Mouse (Mus musculus) G1E (cell line): ENCODE measurements around the gene Cbln3. TPM values are rescaled to one million over a fixed set of nuclear protein-coding genes. Genes with fewer than 3 reads are reported as not detected.
A peak's percentile ranks its signal among the peaks of the same experiment; 100 is the strongest.

Experiments
- ATAC-seq: 2 replicates; pipeline ENCODE4 v1.8.0; 2016; ENCODE audit warnings: mild to moderate bottlenecking; ENCODE audit not compliant: insufficient number of reproducible peaks, poor library complexity, low FRiP score, severe bottlenecking; ENCODE audit errors: extremely low read depth
- DNase-seq: peaks from one replicate; pipeline ENCODE4 v3.0.0; 2012; ENCODE audit warnings: low spot score
- H3K27me3 ChIP-seq: 2 replicates; pipeline ENCODE4 v1.6.1; 2012; ENCODE audit warnings: mild to moderate bottlenecking, low read length, inconsistent platforms; ENCODE audit not compliant: insufficient read depth
- H3K36me3 ChIP-seq: replicated peaks from 2 replicates; pipeline ENCODE3; 2012; ENCODE audit warnings: mild to moderate bottlenecking, inconsistent platforms
- H3K4me1 ChIP-seq: 2 replicates; pipeline ENCODE4 v1.6.1; 2012; ENCODE audit warnings: low read depth, low read length, inconsistent platforms, mixed read lengths; ENCODE audit not compliant: insufficient read depth
- H3K4me3 ChIP-seq: 2 replicates; pipeline ENCODE4 v1.5.1; 2012; ENCODE audit warnings: low read depth, mild to moderate bottlenecking, inconsistent platforms, low read length, moderate library complexity, mixed read lengths
- H3K9me3 ChIP-seq: replicated peaks from 2 replicates; pipeline ENCODE4 v1.6.1; 2012; ENCODE audit warnings: inconsistent platforms
- CTCF ChIP-seq: IDR thresholded peaks from 2 replicates; pipeline ENCODE4 v1.5.1; 2012; ENCODE audit warnings: low read depth, low read length, inconsistent platforms, mixed read lengths
- GATA1 ChIP-seq: IDR thresholded peaks from 2 replicates; pipeline ENCODE4 v1.6.1; 2012; ENCODE audit warnings: borderline replicate concordance, low read length, inconsistent platforms, mixed read lengths
- GATA2 ChIP-seq: IDR thresholded peaks from 2 replicates; pipeline ENCODE4 v1.6.1; 2012; ENCODE audit warnings: low read depth, low read length, inconsistent platforms, borderline replicate concordance
- POLR2AphosphoS5 ChIP-seq: IDR thresholded peaks from 2 replicates; pipeline ENCODE4 v1.6.1; 2012; ENCODE audit warnings: low read depth, low read length, inconsistent platforms; ENCODE audit not compliant: insufficient replicate concordance
- TAL1 ChIP-seq: conservative IDR thresholded peaks from 2 replicates; pipeline ENCODE4 v1.6.1; 2012; ENCODE audit warnings: low read depth, low read length, inconsistent platforms, mixed read lengths
- polyA plus RNA-seq: library from polyadenylated mRNA; stranded (reverse); fragments of >175 nt; gene quantifications from 2 replicates; pipeline ENCODE4 v1.2.3, GENCODE M21; 2012
- total RNA-seq, 2 experiments: library from RNA; stranded (forward) in 1 of 2; stranded (reverse) in 1 of 2; fragments of 200-1000 nt in 1 of 2; fragments of >200 nt in 1 of 2; fragmentation: Nextera tagmentation in 1 of 2; gene quantifications; 2 replicates each; pipeline ENCODE4 v1.2.3; 2014 to 2017

The Cbln3 gene
- total RNA-seq (2014; fragmentation: Nextera tagmentation), result 0.53 TPM in 1 of 2 replicates, not detected in the other
- 0.58 and 0.66 TPM in 2 replicates for total RNA-seq (2017)
- polyA plus RNA-seq, result 0.20 and 0.35 TPM in 2 replicates

DNA sequence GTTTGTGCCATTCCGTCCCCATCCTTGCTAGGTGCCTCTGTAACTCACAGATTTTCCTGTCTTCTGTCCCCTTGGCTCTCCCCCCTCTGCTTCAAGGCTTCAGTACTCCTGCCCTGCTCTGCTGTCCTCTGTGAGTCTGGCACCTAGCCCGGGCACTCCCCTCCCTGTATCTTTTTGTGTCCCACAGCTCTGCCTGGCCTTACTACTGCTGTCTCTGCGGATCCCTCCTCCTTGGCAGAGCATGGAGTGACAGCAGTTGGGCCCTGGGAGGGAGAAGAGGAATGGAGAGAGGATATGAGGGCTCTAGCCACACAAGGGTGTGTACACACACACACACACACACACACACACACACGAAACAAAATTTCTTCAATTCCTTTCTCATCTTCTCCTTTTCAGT is at the start of gene Cbln3:
Gene Cbln3 (minus strand): TSS at position 227 of the 400 bp plus-strand sequence.
- ATAC-seq (no peak), DNase-seq (peak; percentile 49)
- Histone ChIP-seq H3K4me1 (peaks cover 73% of the 10 kb centered on the region), H3K4me3 (peak within 1 kb of the TSS; percentile 75), H3K9me3 (no peaks in the 10 kb centered on the region), H3K36me3 (peaks cover 36% of the 10 kb centered on the region), H3K27me3 (peaks cover 2% of the 10 kb centered on the region; the same call in 1 of the 2 replicates)
- TF ChIP-seq GATA2 (no peak), GATA1 (no peak)

DNA sequence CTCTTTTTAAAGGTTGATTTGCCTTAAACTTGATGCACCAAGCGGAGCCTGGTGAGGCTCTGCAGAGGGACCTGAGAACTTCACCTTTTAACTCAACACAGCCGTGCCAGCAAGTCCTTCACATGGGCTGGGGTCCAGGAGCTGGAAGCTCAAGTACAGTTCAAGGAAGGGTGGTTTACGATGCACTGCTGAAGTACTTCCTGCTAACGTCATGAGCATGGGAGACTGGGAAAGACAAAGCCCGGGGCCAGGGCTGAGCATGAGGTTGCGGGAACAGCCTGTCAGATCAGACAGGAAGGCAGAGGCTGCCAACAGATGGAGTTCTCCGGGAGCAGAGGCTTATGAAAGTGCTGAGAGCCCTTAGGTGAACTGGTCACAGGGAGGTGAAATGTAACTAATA is 49.4 kb upstream of the Cbln3 start:
- Histone ChIP-seq H3K4me1 (peaks cover 78% of the 10 kb centered on the region), H3K4me3 (no peak overlapping the region; the same call in 1 of the 2 replicates), H3K9me3 (no peaks in the 10 kb centered on the region), H3K36me3 (no peaks in the 10 kb centered on the region), H3K27me3 (no peaks in the 10 kb centered on the region)
- ATAC-seq, result no peak
- no peak for DNase-seq
- no peak for TF ChIP-seq GATA2
- TF ChIP-seq GATA1, result no peak
- TF ChIP-seq CTCF, result no peak
- no peak for TF ChIP-seq POLR2AphosphoS5
- TF ChIP-seq TAL1, result no peak

DNA sequence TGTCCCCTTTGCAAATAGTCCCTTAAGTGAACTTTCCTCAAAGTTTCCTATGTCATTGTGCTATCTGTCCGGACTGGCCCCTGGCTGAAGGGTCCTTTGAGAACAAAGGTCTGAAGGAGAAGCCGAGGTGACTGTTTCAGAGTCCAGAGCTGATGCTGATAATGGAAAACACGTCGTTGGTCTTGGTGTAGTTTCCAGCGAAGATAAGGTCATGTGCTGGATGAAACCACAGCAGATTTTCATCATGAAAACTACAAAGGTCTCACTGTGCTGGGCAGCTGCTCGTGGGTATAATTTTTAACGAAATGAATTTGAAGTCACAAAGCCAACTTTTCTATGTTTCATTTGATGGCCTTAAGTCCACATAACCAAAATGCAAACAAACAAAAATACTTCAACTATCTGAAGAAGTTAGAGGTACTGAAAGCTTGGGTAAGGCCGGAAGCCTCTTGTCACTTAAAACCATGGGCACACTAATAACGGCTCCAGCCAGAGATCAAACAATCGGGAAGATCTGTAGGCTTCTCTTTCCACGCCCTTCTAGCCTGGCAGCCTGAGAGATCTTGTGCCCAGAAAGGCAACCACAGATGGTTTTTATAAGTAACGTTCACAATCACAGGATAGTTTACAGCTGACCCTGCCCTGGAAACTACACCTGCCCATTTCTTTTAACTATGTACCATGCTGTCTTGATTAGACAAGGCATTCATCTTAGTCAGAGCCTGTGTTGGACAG is 45.2 kb upstream of the Cbln3 start:
- ATAC-seq (peak; percentile 58), DNase-seq (peak; percentile 14)
- Histone ChIP-seq H3K9me3 (no peaks in the 10 kb centered on the region), H3K4me1 (peaks cover 90% of the 10 kb centered on the region), H3K27me3 (no peaks in the 10 kb centered on the region), H3K36me3 (no peaks in the 10 kb centered on the region), H3K4me3 (no peak overlapping the region)
- TF ChIP-seq TAL1 (no peak), GATA2 (no peak), GATA1 (no peak), POLR2AphosphoS5 (no peak), CTCF (no peak)

DNA sequence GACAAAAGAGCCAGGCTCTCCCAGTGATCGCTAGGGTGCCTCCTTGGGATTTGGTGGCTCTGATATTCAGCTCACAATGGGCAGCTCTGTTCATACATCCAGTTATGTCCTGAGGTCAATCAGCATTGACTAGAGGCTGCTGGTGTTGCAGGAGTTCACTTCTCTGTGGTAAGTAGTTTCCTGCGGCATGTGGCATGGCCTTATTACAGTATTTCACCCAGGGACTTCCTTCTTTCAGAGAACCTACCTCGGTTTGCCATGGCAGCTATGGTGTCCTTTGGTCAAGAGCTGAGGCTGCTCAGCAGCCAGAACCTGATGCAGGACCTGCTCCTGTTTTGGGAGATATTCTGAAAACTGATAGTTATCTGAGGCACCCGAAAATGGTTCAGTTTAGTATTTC is 42.7 kb upstream of the Cbln3 start:
- Histone ChIP-seq H3K9me3 (no peaks in the 10 kb centered on the region), H3K4me1 (peaks cover 92% of the 10 kb centered on the region), H3K27me3 (no peaks in the 10 kb centered on the region), H3K36me3 (no peaks in the 10 kb centered on the region), H3K4me3 (no peak overlapping the region)
- TF ChIP-seq TAL1 (no peak), POLR2AphosphoS5 (no peak), CTCF (no peak), GATA2 (no peak), GATA1 (no peak)
- no peak for DNase-seq
- ATAC-seq, result no peak

DNA sequence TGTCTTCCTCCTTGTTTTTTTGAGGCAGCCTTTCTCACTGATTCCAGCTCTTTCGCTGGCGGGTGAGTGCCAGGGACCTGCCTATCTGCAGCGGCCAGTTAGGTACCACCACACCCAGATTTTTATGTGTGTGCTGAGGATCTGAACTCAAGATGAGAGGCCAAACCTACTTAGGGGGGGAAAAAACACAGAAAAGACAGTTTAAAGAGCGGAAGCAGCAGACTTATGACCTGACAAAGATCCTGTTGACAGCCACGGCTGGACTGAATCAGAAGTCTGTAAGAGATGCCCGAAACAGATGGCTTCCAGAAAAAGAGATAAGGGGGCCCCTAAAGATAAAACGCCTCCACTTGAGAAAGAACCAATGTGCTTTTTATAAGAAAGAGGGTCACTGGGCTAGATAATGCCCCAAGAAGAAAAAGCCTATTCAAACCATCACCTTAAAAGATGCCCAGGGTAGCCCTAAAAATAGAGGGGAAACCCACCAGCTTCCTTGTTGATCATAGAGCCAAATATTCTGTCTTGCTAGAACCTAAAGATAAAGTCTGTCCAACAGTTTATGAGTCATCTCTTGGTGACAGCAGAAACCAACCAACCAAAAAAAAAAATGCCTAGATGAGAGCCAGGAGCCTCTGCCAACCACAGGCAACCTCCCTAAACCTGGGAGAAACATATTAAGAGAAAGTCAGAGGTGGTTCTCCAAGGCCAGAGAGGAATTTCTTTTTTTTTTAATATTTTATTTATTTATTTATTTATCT is 38.5 kb upstream of the Cbln3 start:
- Histone ChIP-seq H3K4me3 (peak overlapping the region; percentile 35; the same call in 1 of the 2 replicates), H3K36me3 (no peaks in the 10 kb centered on the region), H3K4me1 (peaks cover 89% of the 10 kb centered on the region), H3K9me3 (no peaks in the 10 kb centered on the region), H3K27me3 (no peaks in the 10 kb centered on the region)
- TF ChIP-seq GATA2 (no peak), TAL1 (peak; percentile 91)
- DNase-seq (peak; percentile 68), ATAC-seq (peak; percentile 85)

DNA sequence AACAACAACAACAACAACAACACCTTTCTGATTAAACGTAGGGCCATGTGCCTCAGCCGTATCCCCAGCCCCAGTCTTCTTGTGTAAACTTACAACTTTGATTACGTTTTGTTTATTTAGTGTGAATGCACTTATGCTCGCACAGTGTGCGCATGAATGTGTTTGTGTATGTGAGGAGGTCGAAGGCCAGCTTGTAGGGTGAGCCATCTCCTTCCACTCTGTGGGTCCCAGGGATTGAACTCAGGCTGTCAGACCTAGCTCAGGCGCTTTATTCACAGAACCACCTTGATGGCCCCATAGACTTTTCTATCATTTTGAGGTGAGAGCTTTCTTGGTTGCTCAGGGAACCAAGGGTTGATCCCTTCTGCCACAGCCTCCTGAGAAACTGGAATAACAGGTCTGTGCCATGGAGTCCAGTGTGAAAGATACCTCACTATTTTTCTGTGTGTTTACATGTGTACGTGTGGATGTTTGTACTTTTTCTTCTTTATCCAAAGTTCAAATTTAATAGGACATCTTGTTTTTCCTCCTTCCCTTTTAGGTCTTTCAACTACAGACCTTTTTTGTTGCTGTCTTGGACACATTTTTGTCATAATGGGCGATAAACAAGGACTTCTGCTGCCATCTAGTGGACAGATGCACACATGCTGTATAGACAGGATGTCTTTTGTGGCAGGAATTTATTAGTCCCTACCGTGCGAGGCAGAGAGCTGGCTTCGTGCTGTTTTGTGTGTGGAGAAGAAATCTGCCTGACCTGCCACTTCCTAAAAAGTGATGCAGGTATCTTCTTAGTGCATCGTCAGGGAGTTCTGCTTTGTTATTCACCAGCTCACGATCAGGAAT is 34.3 kb upstream of the Cbln3 start:
- no peak for TF ChIP-seq GATA1
- TF ChIP-seq CTCF, result peak; percentile 85
- DNase-seq (peak; percentile 48), ATAC-seq (no peak)
- H3K36me3 ChIP-seq, result no peaks in the 10 kb centered on the region
- peaks cover 52% of the 10 kb centered on the region for H3K4me1 ChIP-seq
- H3K27me3 ChIP-seq, result no peaks in the 10 kb centered on the region
- no peaks in the 10 kb centered on the region for H3K9me3 ChIP-seq
- no peak overlapping the region for H3K4me3 ChIP-seq
